Comparison of ENCODE assay signal across 28 mouse cellular contexts in genomic region chr19:55552861-55553260, GRCm38 (mm10).
DNase-seq lines count a peak whose midpoint lies in the region; ATAC-seq lines count a peak whose summit lies in the region.
"Had no signal": no experiment of that assay in that cellular context is flagged by ENCODE, and none has a peak within 500 bp of the region (broad histone marks: within the 10 kb centered on the region; RNA-seq: fewer than 3 reads in every experiment).

No protein-coding gene starts in this region.

- no peaks in the 10 kb centered on the region for H3K27me3 ChIP-seq in heart, embryonic 11.5 days (ENCODE audit: control insufficient read depth, insufficient read depth, low read length)
- no peaks in the 10 kb centered on the region for H3K27me3 ChIP-seq in liver, embryonic 13.5 days
- H3K27me3 ChIP-seq in splenic B cell, adult 2 months (ENCODE audit: control insufficient read depth, insufficient read depth, low read length, poor library complexity, severe bottlenecking) = no peaks in the 10 kb centered on the region
- H3K27me3 ChIP-seq: heart, embryonic 15.5 days; limb, embryonic 12.5 days had no signal

- H3K27ac ChIP-seq in heart, embryonic 11.5 days (ENCODE audit: low read depth, low read length) = no peak overlapping the region
- H3K27ac ChIP-seq in liver, embryonic 13.5 days = peak overlapping the region; percentile 77
- H3K27ac ChIP-seq: forebrain, embryonic 13.5 days; heart, embryonic 15.5 days; hindbrain, embryonic 13.5 days; limb, embryonic 12.5 days; macrophage; midbrain, embryonic 15.5 days; neural tube, embryonic 13.5 days had no signal

- H3K9me3 ChIP-seq in heart, embryonic 11.5 days (replicated peaks; ENCODE audit: control insufficient read depth, low read length) = no peaks in the 10 kb centered on the region
- no peaks in the 10 kb centered on the region for H3K9me3 ChIP-seq in liver, embryonic 13.5 days (replicated peaks)
- H3K9me3 ChIP-seq: forebrain, embryonic 13.5 days; heart, embryonic 15.5 days; hindbrain, embryonic 13.5 days; limb, embryonic 12.5 days; midbrain, embryonic 15.5 days; neural tube, embryonic 13.5 days had no signal

- no peak overlapping the region for H3K4me3 ChIP-seq in heart, embryonic 11.5 days (ENCODE audit: low read depth, low read length)
- no peak overlapping the region for H3K4me3 ChIP-seq in liver, embryonic 13.5 days (replicated peaks)
- H3K4me3 ChIP-seq: forebrain, embryonic 13.5 days; heart, embryonic 15.5 days; hindbrain, embryonic 13.5 days; limb, embryonic 12.5 days; midbrain, embryonic 15.5 days; neural tube, embryonic 13.5 days had no signal

- no peak overlapping the region for H3K4me2 ChIP-seq in heart, embryonic 11.5 days
- H3K4me2 ChIP-seq in liver, embryonic 13.5 days = peak overlapping the region; percentile 23; the same call in 1 of the 2 replicates
- H3K4me2 ChIP-seq: forebrain, embryonic 13.5 days; heart, embryonic 15.5 days; hindbrain, embryonic 13.5 days; limb, embryonic 12.5 days; midbrain, embryonic 15.5 days; neural tube, embryonic 13.5 days had no signal

- WGBS in heart, embryonic 11.5 days (ENCODE audit: insufficient replicate concordance) = 58% methylated on average over 7 of the region's 7 CpGs
- WGBS in liver, embryonic 13.5 days (ENCODE audit: insufficient replicate concordance) = 51% methylated on average over 7 of the region's 7 CpGs

- peaks cover 37% of the 10 kb centered on the region for H3K4me1 ChIP-seq in heart, embryonic 11.5 days (ENCODE audit: control insufficient read depth, insufficient read depth, low read length)
- H3K4me1 ChIP-seq in liver, embryonic 13.5 days (replicated peaks) = peaks cover 73% of the 10 kb centered on the region

- ATAC-seq in heart, embryonic 11.5 days (replicated peaks; ENCODE audit: insufficient number of reproducible peaks, low FRiP score, low TSS enrichment) = no peak
- no peak for ATAC-seq in liver, embryonic 13.5 days (ENCODE audit: low read depth)
- ATAC-seq: forebrain, embryonic 13.5 days; intestine, embryonic 16.5 days; midbrain, embryonic 15.5 days had no signal

- peak; percentile 3 for DNase-seq in heart, postnatal 4 days
- DNase-seq in A20 (ENCODE audit: low read depth, low spot score) = peak; percentile 68
- DNase-seq in liver, embryonic 13.5 days = no peak
- peak; percentile 36 for DNase-seq in splenic B cell, adult 2 months (ENCODE audit: low read depth, low spot score)
- no peak for DNase-seq in right cerebral cortex, postnatal 10 days (ENCODE audit: low spot score in 2 of 2)
- no peak for DNase-seq in neural tube, embryonic 10.5 days (ENCODE audit: extremely low spot score, low spot score)
- DNase-seq: adrenal gland, postnatal 14 days; cerebellum, adult 11 months; cerebellum, adult 9-10 months; cerebellum, postnatal 36 days; gastrocnemius, postnatal 10 days; kidney, adult 9 months; kidney, postnatal 10 days; layer of hippocampus, adult 9-11 months; lung, adult 2 months; lung, postnatal 10 days; right cerebral cortex, postnatal 14 days; thymus, adult 18-20 months; thymus, postnatal 25 days had no signal

- H3K9ac ChIP-seq in heart, embryonic 11.5 days (ENCODE audit: low read depth, low read length) = no peak overlapping the region
- H3K9ac ChIP-seq in liver, embryonic 13.5 days = no peak overlapping the region
- H3K9ac ChIP-seq: forebrain, embryonic 13.5 days; heart, embryonic 15.5 days; hindbrain, embryonic 13.5 days; limb, embryonic 12.5 days; midbrain, embryonic 15.5 days; neural tube, embryonic 13.5 days had no signal

- no peaks in the 10 kb centered on the region for H3K36me3 ChIP-seq in heart, embryonic 11.5 days (ENCODE audit: control insufficient read depth, insufficient read depth, low read length)
- H3K36me3 ChIP-seq in liver, embryonic 13.5 days = no peaks in the 10 kb centered on the region
- no peaks in the 10 kb centered on the region for H3K36me3 ChIP-seq in splenic B cell, adult 2 months (ENCODE audit: control insufficient read depth, insufficient read depth, low read length, poor library complexity, severe bottlenecking)
- H3K36me3 ChIP-seq: heart, embryonic 15.5 days; hindbrain, embryonic 13.5 days; limb, embryonic 12.5 days; midbrain, embryonic 15.5 days; neural tube, embryonic 13.5 days had no signal

Comparison
In these comparisons a context has a peak if more than half of its experiments do, and no peak if none do; other contexts are left out.
1. DNase-seq: peak in heart, postnatal 4 days (single experiment), A20 (single experiment) and splenic B cell, adult 2 months (single experiment); none in liver, embryonic 13.5 days (single experiment), right cerebral cortex, postnatal 10 days (0 of 2) and neural tube, embryonic 10.5 days (single experiment).